Mouse (Mus musculus): Measurements from ENCODE around the gene C1qb. TPM values are rescaled to one million over a fixed set of nuclear protein-coding genes. Genes with fewer than 3 reads are reported as not detected.

C1qb gene
- polyA plus RNA-seq, 1 experiment from 2014 or later, result 17.0 TPM

DNA sequence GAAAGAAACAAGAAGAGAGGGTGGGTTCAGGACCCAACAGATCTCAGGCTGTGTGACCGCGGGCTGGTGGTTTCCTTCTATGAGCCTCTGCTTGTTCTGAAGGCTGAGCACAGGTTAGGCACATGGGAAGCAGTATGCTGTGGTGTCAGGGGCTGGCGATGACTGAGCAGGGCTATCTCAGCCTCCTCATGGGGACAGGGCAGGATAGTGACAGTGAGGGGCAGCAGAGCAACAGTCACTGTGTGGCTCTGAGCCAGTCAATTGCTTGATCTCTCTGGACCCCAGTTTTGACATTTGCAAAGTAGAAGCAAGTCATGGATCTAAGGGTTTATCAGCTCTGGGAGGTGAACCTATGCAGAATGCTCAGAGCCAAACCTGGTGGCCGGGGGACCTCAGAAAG is 5.1 kb upstream of the C1qb start:
- H3K27ac ChIP-seq (ENCODE audit: low read depth, low read length), result no peak overlapping the region
- no peaks in the 10 kb centered on the region for H3K9me3 ChIP-seq (replicated peaks; ENCODE audit: control insufficient read depth, low read length)
- no peaks in the 10 kb centered on the region for H3K4me1 ChIP-seq (ENCODE audit: control insufficient read depth, insufficient read depth, low read length)
- H3K27me3 ChIP-seq (ENCODE audit: control insufficient read depth, insufficient read depth, low read length), result peaks cover 58% of the 10 kb centered on the region
- 79% methylated on average over 4 of the region's 4 CpGs for WGBS (ENCODE audit: insufficient replicate concordance)
- no peak overlapping the region for H3K4me3 ChIP-seq (ENCODE audit: low read depth, low read length)
- no peak for ATAC-seq (replicated peaks; ENCODE audit: insufficient number of reproducible peaks, low FRiP score, low TSS enrichment)
- no peaks in the 10 kb centered on the region for H3K36me3 ChIP-seq (ENCODE audit: control insufficient read depth, insufficient read depth, low read length)
- no peak overlapping the region for H3K4me2 ChIP-seq
- no peak overlapping the region for H3K9ac ChIP-seq (ENCODE audit: low read depth, low read length)

DNA sequence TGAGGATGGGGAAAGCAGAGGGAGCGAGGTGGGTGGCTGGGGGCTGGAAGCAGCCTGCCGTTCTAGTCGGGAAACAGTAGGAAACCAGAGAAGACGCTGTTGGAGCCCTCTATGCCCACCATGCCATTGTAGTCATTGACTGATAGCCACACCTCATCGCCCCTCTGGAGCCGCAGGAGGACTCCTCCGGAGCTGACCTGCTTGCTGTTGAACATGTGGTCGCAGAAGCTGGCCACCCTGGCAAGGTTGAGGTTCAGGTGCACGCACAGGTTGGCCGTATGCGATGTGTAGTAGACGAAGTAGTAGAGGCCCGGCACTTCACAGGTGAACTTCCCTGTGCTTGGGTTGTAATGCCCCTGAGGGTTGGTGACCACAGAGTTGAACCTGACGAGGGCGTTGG is 4.0 kb upstream of the C1qb start:
- Histone ChIP-seq H3K27me3 (ENCODE audit: control insufficient read depth, insufficient read depth, low read length) (peaks cover 50% of the 10 kb centered on the region), H3K4me3 (ENCODE audit: low read depth, low read length) (no peak overlapping the region), H3K4me1 (ENCODE audit: control insufficient read depth, insufficient read depth, low read length) (no peaks in the 10 kb centered on the region), H3K9me3 (replicated peaks; ENCODE audit: control insufficient read depth, low read length) (no peaks in the 10 kb centered on the region), H3K4me2 (no peak overlapping the region), H3K36me3 (ENCODE audit: control insufficient read depth, insufficient read depth, low read length) (no peaks in the 10 kb centered on the region), H3K27ac (ENCODE audit: low read depth, low read length) (no peak overlapping the region), H3K9ac (ENCODE audit: low read depth, low read length) (no peak overlapping the region)
- no peak for ATAC-seq (replicated peaks; ENCODE audit: insufficient number of reproducible peaks, low FRiP score, low TSS enrichment)
- 77% methylated on average over 15 of the region's 15 CpGs for WGBS (ENCODE audit: insufficient replicate concordance)

DNA sequence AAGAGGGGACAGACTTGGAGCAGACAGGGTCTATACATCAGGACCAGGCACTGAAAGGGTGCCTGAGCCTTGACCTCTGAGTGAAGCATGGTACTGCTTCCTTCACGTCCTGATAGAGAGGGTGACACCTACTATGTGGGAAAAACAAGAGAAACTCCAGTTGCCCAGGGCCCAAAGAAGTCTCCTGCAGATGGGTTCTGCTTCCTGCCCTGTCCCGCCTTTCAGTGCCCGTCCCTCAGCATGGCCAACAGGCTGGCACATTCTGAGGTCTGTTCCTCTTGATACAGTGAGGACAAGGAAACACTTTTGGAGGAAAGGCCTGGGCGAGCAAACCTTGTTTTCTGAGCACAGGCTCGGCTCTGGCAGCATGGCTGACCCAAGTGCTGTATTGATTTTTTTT is 1.7 kb upstream of the C1qb start:
- peaks cover 27% of the 10 kb centered on the region for H3K27me3 ChIP-seq (ENCODE audit: control insufficient read depth, insufficient read depth, low read length)
- no peak overlapping the region for H3K9ac ChIP-seq (ENCODE audit: low read depth, low read length)
- no peaks in the 10 kb centered on the region for H3K36me3 ChIP-seq (ENCODE audit: control insufficient read depth, insufficient read depth, low read length)
- no peak overlapping the region for H3K27ac ChIP-seq (ENCODE audit: low read depth, low read length)
- ATAC-seq (replicated peaks; ENCODE audit: insufficient number of reproducible peaks, low FRiP score, low TSS enrichment), result no peak
- no peaks in the 10 kb centered on the region for H3K4me1 ChIP-seq (ENCODE audit: control insufficient read depth, insufficient read depth, low read length)
- no peaks in the 10 kb centered on the region for H3K9me3 ChIP-seq (replicated peaks; ENCODE audit: control insufficient read depth, low read length)
- H3K4me3 ChIP-seq (ENCODE audit: low read depth, low read length), result no peak overlapping the region
- WGBS (ENCODE audit: insufficient replicate concordance), result 64% methylated on average over 5 of the region's 5 CpGs
- H3K4me2 ChIP-seq, result no peak overlapping the region

DNA sequence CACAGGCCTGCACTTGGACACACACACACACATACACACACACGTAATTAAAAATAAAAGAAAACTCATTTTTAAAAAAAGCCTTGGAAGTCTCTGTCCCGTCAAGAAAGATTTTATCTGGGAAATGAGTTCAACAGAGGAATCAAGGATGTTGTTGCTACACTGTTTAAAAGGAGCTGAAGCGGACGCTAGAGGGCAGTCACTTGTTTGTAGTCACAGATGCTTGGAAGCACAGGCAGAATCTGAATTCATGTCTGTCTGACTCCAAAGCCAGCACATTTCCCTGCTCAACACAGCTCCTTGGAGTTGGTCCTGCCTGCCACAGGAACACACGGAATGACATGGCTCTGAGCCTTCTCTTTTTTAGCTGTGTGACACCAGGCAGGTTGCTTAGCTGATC is 7.4 kb downstream of the C1qb start:
- no peaks in the 10 kb centered on the region for H3K9me3 ChIP-seq (replicated peaks; ENCODE audit: control insufficient read depth, low read length)
- H3K27ac ChIP-seq (ENCODE audit: low read depth, low read length), result no peak overlapping the region
- H3K4me3 ChIP-seq (ENCODE audit: low read depth, low read length), result no peak overlapping the region
- 19% methylated on average over 5 of the region's 5 CpGs for WGBS (ENCODE audit: insufficient replicate concordance)
- H3K36me3 ChIP-seq (ENCODE audit: control insufficient read depth, insufficient read depth, low read length), result no peaks in the 10 kb centered on the region
- H3K4me1 ChIP-seq (ENCODE audit: control insufficient read depth, insufficient read depth, low read length), result no peaks in the 10 kb centered on the region
- ATAC-seq (replicated peaks; ENCODE audit: insufficient number of reproducible peaks, low FRiP score, low TSS enrichment), result no peak
- no peak overlapping the region for H3K9ac ChIP-seq (ENCODE audit: low read depth, low read length)
- peaks cover 15% of the 10 kb centered on the region for H3K27me3 ChIP-seq (ENCODE audit: control insufficient read depth, insufficient read depth, low read length)
- H3K4me2 ChIP-seq, result no peak overlapping the region

DNA sequence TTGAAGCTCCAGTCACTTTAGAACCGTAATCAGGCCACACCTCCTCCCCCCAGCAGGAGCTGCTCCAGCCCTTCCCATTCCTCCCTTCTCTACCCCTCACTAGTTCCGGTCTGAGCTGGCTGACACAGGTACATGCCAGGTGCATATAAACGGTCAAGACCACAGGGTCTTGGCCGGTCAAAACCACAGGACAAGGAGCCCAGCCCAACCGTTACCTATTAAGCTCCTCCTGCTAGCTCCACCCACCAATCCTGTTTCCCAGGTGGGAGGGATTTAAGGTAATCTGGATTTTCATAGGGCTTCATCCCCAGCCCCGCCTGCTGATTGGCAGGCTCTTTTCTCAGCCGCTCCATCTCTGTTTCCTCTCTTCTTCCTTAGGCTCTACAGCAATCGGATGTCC is 7.8 kb downstream of the C1qb start:
- 39% methylated on average over 8 of the region's 8 CpGs for WGBS (ENCODE audit: insufficient replicate concordance)
- Histone ChIP-seq H3K4me1 (ENCODE audit: control insufficient read depth, insufficient read depth, low read length) (no peaks in the 10 kb centered on the region), H3K9ac (ENCODE audit: low read depth, low read length) (no peak overlapping the region), H3K4me2 (no peak overlapping the region), H3K4me3 (ENCODE audit: low read depth, low read length) (no peak overlapping the region), H3K27me3 (ENCODE audit: control insufficient read depth, insufficient read depth, low read length) (peaks cover 15% of the 10 kb centered on the region), H3K27ac (ENCODE audit: low read depth, low read length) (no peak overlapping the region), H3K9me3 (replicated peaks; ENCODE audit: control insufficient read depth, low read length) (no peaks in the 10 kb centered on the region), H3K36me3 (ENCODE audit: control insufficient read depth, insufficient read depth, low read length) (no peaks in the 10 kb centered on the region)
- ATAC-seq (replicated peaks; ENCODE audit: insufficient number of reproducible peaks, low FRiP score, low TSS enrichment), result no peak

DNA sequence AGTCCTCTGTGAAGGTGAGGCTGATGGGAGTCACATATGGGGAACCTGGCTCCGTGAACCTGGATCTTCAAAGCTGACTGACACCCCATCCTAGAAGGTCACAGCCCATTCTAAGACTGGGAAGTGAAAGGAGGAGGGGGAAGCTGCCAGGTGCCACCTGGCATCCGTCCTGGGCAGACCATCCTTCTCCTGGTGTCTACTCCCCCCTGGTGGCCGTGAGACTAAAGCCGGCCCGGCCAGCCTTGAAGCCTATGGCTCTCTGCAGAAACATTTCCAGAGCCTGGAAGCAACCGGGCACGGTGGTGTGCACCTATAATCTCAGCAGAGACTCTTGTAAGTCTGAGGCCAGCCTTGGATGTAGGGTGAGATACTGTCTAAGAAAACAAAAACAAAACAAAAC is 9.0 kb downstream of the C1qb start:
- H3K27ac ChIP-seq (ENCODE audit: low read depth, low read length), result no peak overlapping the region
- H3K4me2 ChIP-seq, result no peak overlapping the region
- no peak overlapping the region for H3K4me3 ChIP-seq (ENCODE audit: low read depth, low read length)
- H3K27me3 ChIP-seq (ENCODE audit: control insufficient read depth, insufficient read depth, low read length), result peaks cover 18% of the 10 kb centered on the region
- no peaks in the 10 kb centered on the region for H3K9me3 ChIP-seq (replicated peaks; ENCODE audit: control insufficient read depth, low read length)
- WGBS (ENCODE audit: insufficient replicate concordance), result 20% methylated on average over 7 of the region's 7 CpGs
- no peak overlapping the region for H3K9ac ChIP-seq (ENCODE audit: low read depth, low read length)
- no peaks in the 10 kb centered on the region for H3K4me1 ChIP-seq (ENCODE audit: control insufficient read depth, insufficient read depth, low read length)
- no peaks in the 10 kb centered on the region for H3K36me3 ChIP-seq (ENCODE audit: control insufficient read depth, insufficient read depth, low read length)
- ATAC-seq (replicated peaks; ENCODE audit: insufficient number of reproducible peaks, low FRiP score, low TSS enrichment), result no peak

DNA sequence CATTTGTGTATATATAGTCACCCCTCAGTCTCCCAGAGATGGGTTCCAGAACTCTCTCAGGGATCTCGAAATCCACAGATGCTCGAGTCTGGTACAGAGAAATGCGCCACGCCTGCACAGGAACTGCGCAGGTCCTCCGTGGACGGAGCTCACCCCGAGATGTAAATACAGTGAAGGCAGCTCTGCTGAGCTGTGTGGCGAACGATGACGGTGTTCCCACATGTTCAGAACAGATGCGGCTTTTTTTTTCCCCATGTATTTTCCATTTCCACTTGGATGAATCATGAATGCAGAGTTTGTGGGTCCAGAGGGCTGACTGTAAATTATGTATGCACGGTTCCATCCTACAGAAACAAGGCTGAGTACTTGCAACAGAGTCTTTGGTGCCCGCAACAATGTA is 11.0 kb downstream of the C1qb start:
- Histone ChIP-seq H3K9ac (ENCODE audit: low read depth, low read length) (no peak overlapping the region), H3K27ac (ENCODE audit: low read depth, low read length) (no peak overlapping the region), H3K4me2 (no peak overlapping the region), H3K9me3 (replicated peaks; ENCODE audit: control insufficient read depth, low read length) (no peaks in the 10 kb centered on the region), H3K4me3 (ENCODE audit: low read depth, low read length) (no peak overlapping the region), H3K4me1 (ENCODE audit: control insufficient read depth, insufficient read depth, low read length) (no peaks in the 10 kb centered on the region), H3K27me3 (ENCODE audit: control insufficient read depth, insufficient read depth, low read length) (peaks cover 13% of the 10 kb centered on the region), H3K36me3 (ENCODE audit: control insufficient read depth, insufficient read depth, low read length) (no peaks in the 10 kb centered on the region)
- 82% methylated on average over 14 of the region's 14 CpGs for whole genome bisulfite sequencing (ENCODE audit: insufficient replicate concordance)
- ATAC-seq (replicated peaks; ENCODE audit: insufficient number of reproducible peaks, low FRiP score, low TSS enrichment), result no peak

DNA sequence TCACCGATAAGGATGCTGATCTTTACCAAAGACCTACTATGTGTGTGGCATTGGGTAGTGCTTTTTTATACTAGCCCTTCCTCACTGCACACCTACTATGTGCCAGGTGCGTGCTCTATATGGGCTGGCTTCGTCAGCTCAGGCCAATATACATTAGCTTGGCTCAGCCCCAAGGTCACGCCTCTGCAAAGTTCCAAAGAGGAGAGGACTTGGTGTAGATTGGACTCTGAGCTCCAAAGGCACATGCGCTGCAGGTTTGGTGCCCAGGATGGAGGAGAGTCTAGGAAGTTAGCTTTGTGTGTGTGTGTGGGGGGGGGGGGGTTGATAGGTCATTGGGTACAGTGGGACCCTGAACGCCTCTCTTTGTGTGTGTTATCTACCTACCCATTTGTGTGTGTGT is 17.6 kb downstream of the C1qb start:
- H3K27ac ChIP-seq (ENCODE audit: low read depth, low read length), result no peak overlapping the region
- H3K4me1 ChIP-seq (ENCODE audit: control insufficient read depth, insufficient read depth, low read length), result peaks cover 4% of the 10 kb centered on the region; the same call in 1 of the 2 replicates
- no peak overlapping the region for H3K9ac ChIP-seq (ENCODE audit: low read depth, low read length)
- no peaks in the 10 kb centered on the region for H3K9me3 ChIP-seq (replicated peaks; ENCODE audit: control insufficient read depth, low read length)
- no peaks in the 10 kb centered on the region for H3K36me3 ChIP-seq (ENCODE audit: control insufficient read depth, insufficient read depth, low read length)
- H3K4me3 ChIP-seq (ENCODE audit: low read depth, low read length), result no peak overlapping the region
- no peak overlapping the region for H3K4me2 ChIP-seq
- peaks cover 58% of the 10 kb centered on the region for H3K27me3 ChIP-seq (ENCODE audit: control insufficient read depth, insufficient read depth, low read length)
- 77% methylated on average over 6 of the region's 6 CpGs for WGBS (ENCODE audit: insufficient replicate concordance)
- ATAC-seq (replicated peaks; ENCODE audit: insufficient number of reproducible peaks, low FRiP score, low TSS enrichment), result no peak

DNA sequence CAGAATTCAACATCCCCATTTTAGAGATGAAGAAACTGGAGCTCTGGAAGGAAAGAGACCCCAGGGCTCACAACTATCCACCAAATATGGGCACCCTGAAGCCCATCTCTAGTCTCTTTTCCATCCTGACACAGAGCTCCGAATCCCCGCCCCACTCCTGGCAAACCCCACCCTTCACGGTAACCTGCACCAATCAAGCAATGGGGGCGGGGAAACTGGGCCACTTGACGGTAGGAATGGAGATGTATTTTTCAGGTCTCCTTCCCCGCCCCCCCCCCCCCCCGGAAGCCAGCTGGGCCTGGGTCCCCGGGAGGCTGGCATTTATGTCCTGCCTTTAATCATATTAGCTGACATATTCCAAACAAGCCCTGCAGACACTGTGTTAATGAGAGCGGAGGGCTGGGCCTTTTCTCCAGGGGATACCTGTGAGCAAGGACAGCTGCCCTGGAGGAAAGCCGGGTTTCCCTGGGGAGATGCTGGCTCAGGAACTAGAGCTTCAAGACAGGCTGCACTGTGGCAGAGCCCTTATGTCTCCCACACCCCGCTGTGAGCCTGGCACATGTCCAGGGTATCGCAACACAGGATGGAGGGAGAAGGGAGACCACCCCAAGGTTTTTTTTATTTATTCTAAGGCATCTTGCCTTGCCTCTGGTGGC is 18.2 kb downstream of the C1qb start:
- Histone ChIP-seq H3K4me2 (no peak overlapping the region), H3K9me3 (replicated peaks; ENCODE audit: control insufficient read depth, low read length) (no peaks in the 10 kb centered on the region), H3K4me1 (ENCODE audit: control insufficient read depth, insufficient read depth, low read length) (peaks cover 4% of the 10 kb centered on the region; the same call in 1 of the 2 replicates), H3K4me3 (ENCODE audit: low read depth, low read length) (no peak overlapping the region), H3K9ac (ENCODE audit: low read depth, low read length) (no peak overlapping the region), H3K27me3 (ENCODE audit: control insufficient read depth, insufficient read depth, low read length) (peaks cover 63% of the 10 kb centered on the region), H3K27ac (ENCODE audit: low read depth, low read length) (no peak overlapping the region), H3K36me3 (ENCODE audit: control insufficient read depth, insufficient read depth, low read length) (no peaks in the 10 kb centered on the region)
- 16% methylated on average over 10 of the region's 12 CpGs for WGBS (ENCODE audit: insufficient replicate concordance)
- no peak for ATAC-seq (replicated peaks; ENCODE audit: insufficient number of reproducible peaks, low FRiP score, low TSS enrichment)
